Mouse (Mus musculus) 3T3-L1 (cell line): ENCODE measurements around the gene Pex16.
"Not testable (repeated sequence)": the region's sequence is repeated elsewhere in the genome, so short reads cannot be mapped to it uniquely, and the experiment has no call there.

ENCODE experiments used
- DNase-seq: peaks from one replicate; pipeline ENCODE4 v3.0.0-alpha.2; 2015; ENCODE audit warnings: low read depth, low spot score

Pex16 gene

DNA sequence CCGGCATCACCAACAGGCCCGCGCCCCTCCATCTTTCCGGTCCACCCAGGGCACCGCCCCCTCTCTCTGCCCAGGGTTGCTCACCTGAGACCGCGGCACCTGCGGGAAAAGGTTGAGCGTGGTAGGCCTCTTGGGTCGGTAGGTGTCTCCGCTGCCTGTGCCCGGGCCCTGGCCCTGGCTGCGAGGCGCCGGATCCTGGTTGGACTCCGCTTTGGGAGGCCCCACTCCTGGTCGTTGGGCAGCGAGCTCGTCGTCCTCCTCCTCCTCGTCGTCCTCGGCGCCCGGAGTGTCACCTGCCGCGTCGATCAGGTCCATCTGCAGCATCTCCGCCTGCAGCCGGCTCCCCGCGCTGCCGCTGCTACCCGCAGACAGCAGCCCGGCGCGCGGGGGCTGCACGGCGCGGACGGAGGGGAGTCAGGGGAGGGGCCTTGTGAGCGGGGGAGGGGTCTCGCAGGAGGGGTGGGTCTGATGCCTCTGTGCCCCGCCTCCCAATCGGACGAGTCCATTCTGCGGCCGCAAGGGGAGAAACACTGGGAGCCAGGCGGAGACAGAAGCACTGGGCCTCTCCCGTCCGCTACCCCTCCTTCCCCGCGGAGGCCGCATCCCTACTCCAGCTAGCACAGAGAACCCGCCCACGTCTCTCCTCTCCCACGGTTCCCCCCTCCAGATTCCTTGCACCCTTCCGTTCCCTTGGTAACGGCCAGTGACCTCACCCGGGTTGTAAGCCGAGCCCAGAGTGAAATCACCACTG, 14.6 kb downstream of the Pex16 start:
- DNase-seq = peak; percentile 96

DNA sequence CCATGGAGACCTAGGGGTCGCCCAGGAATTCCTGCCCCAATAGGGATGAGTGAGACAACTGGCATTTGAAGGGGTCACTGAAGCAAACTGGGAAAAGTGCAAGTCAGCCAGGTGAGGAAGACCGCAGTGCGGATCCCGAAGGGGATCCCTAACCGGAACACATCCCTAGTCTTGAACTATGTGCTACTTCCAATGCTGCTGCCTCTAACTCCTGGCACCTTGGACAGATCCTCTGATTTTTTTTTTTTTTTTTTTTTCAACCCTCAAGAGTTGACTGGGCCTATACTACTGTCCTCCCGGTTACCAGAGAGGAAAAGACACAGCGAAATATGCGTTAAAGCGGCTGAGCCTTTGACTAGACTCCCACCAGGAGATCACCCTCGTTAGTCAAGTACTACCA, 15.2 kb downstream of the Pex16 start:
- no peak for DNase-seq

DNA sequence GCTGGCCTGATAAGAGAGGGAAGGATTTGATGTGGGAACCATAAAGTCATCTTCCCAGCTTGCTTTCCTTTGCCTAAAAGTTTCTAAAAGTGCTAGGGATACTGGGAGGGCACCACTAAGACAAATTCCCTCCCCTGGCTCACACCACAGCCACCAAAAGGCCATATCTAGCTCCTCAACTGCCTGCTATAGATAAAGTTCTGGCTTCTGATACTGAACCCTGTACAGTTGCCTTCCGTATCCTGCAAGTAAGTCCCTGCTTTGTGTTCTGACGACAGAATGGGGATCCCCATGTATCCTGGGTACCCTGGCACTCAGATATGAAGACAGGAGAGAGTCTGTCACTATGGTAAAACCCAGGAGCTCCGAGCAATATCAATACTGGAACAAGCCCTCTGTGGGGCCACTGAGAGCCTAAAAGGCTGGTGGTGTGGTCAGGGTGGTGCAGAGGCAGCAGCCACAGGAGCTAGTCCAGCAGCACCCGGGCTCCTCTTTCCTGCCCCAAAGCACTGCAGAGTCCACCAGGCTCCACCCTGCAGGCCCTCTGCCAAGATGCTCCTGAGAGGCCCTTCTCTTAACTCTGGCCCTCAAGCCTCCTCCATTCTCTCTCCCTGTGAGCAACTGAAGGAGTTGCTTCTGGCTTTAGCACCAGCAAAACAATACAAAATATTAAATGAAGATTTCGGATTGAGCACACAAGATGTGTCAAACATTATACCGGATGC, 15.9 kb downstream of the Pex16 start:
- DNase-seq = peak; percentile 67

DNA sequence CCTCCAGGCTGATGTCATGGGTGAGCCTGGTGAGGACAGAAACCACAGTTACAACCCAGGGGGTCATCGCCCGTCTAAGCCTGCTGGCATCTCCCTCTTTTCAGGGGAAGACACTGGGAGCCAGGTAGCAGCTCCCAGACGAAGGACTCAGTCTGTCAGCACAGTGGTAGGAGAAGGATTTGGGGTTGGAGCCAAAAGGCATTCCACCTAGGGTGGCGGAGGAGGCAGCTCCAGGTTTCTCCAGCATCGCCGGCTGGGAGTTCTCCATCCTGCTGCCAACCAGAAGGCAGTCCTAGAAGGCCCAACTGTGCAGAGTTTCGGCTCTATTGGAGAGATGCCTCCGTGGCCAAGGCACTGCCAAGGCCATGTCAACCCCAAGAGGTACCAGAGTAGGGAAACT, 16.6 kb downstream of the Pex16 start:
- no peak for DNase-seq

DNA sequence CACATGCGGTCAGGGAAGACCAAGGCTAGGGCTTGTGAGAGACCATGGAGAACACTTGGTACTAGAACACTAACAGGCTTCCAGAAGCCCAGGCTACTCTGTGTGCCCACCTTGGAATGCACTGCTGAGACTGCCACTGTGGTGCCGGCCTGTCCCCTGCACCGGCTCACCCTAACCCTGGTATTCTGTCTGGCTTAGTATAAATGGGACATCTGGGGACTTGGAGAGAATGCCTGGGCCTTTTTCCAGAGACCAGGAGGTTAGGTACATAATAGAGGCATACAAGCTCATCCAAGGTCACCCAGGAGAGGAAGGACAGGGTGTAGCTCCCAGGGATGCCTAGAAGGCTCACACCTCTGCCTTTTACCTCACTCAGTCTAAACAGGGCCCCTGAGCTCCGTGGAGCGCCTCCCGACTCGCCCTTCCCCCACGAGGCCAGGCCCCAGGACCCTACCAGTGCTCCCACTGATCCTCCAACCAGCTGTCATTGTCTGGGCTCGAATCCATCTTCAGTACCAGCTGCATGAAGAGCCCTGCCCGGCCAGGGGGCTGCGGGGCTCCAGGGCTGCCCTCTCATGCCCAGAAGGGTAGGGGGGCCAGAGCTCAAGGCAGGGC, 17.3 kb downstream of the Pex16 start:
- no peak for DNase-seq

DNA sequence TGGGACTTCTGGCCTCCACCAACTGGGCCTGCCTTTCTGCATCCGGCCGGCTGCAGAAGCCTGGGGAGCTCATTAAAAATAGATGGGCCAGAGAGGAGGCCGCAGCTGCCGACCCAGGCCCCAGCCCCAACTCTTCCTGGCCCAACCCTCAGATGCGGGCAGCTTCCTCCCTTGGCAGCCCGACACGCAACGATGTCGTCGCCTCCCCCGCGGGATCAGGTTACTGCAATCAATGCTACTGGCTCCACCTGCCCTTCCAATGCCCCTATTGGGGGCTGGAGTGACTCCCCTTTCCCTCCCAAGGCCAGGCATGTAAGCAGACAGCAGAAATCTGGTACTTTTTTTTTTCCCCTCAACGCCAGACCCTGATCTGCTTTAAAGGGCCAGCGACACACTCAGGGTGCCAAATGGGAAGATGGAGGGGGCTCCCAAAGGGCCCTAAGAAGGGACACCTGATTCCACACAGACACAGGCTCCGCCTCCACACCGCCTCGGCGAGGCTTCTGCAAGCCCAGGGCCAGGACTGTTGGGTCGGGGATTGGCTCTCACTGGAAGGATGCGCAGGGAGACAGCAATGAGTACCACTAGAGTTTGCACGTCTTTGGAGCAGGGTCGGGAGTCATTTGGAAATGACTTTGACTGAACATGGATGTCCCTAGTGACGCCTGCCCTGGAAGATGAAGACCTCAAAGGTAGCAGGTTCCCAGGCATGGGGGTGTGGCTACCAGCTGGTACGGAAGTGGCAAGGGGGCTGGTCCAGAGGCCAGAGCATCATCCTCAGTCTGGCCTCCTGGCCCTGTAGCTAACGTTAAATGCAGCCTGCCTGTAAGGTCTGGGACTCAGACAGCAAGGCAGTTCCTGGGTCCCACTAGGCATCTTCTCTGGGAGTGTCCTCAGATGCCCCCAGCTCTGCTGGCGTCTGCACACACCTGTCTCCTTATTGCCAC, 18.1 kb downstream of the Pex16 start:
- no peak for DNase-seq

DNA sequence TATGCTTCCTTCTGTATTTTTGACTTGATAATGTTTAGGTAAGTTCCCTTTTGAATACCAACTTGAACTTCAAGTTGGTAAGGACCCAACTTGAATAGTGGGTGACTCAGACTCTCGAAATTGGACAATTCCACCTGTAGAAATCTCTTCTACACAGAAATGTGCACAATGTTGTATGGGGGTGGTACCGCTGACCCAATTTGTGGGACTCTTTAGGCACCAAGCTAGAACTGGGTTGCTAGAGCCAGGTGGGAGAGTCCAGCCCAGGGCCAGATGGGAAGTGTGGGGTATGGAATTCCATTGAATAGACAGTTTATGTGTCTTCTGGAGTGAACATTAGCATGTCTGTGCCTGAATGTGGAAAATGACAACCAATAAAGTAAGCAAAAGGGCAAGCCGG, 21.1 kb downstream of the Pex16 start:
- DNase-seq = no peak

DNA sequence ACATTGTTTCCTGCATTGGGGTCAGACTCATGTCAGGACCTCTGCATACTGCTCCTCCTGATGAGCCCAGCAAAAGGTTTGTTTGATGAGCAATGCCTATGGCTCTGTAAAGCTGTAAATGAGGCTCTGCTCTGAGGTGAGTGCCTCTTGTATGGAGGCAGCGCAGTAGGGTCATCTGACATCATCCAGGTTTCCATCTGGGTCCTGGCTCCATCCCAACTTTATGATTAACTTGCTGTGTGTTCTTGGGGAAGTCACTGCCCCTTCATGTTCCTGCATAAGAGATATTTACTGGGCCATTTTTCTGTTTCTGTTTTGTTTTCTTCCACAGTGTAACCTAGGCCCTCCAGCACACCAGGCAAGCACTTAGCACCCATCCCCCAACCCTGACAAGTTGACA, 23.0 kb downstream of the Pex16 start:
- no peak for DNase-seq

DNA sequence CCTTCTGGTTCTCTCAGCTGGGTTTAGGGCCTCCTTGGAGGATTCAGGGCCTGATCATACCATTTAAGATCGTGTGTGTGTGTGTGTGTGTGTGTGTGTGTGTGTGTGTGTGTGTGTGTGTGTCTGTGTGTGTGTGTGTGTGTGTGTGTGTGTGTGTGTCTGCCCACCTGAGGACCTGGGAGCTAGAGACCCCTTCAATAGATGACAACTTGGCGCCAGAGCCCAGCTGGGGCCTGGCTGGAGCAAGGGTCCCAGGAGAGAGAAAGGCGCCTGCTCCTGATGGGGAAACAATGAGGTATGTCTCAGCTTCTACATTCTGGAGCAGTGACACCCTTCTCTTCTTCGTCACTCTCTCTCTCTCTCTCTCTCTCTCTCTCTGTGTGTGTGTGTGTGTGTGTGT, 25.4 kb downstream of the Pex16 start:
- not testable (repeated sequence) for DNase-seq

DNA sequence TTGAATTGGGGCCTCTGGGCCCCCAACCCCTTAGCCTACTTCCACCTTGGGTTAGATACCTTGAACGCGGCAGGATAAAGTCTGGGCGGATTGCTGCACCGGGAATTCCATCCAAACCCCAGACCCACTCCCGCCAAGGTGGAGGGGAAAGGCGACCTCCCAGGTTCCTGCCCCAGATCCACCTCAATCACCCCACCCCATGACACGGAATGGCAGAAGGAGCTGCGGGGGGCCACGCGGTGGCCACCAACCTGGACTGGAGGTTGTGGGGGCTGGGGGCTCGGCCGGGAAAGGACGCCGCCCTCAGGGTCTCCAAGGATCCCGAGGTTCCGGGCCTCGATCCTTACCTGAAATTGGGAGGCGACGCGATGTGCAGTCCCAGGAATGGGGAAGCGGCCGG, 26.2 kb downstream of the Pex16 start:
- DNase-seq = no peak

DNA sequence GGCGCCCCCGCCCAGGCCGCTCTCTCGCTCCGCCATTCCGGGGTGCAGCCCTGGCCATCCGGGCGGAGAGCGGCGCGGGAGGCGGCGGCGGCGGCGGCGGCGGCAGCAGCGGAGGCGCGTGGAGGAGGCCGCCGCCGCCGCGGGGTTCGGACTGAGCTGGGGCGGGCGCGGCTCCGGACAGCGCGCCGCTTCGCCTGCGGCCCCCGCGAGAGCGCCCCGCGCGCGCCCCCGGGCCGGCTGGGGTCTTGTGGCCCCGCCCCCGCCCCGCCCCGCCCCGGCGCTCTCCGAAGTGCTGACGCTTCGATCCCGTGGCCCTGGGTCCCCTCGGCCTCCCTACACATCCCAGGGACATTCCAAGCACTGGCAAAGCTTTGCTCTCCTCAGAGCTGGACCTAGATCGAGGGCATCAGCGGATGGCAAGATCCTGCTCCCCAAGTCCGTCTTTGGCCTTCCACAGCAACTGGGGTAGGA, 26.6 kb downstream of the Pex16 start, which contains the start of gene Mapk8ip1:
Gene Mapk8ip1, minus strand, starts transcription at position 173 of the 471 bp plus-strand sequence.
- no peak for DNase-seq

DNA sequence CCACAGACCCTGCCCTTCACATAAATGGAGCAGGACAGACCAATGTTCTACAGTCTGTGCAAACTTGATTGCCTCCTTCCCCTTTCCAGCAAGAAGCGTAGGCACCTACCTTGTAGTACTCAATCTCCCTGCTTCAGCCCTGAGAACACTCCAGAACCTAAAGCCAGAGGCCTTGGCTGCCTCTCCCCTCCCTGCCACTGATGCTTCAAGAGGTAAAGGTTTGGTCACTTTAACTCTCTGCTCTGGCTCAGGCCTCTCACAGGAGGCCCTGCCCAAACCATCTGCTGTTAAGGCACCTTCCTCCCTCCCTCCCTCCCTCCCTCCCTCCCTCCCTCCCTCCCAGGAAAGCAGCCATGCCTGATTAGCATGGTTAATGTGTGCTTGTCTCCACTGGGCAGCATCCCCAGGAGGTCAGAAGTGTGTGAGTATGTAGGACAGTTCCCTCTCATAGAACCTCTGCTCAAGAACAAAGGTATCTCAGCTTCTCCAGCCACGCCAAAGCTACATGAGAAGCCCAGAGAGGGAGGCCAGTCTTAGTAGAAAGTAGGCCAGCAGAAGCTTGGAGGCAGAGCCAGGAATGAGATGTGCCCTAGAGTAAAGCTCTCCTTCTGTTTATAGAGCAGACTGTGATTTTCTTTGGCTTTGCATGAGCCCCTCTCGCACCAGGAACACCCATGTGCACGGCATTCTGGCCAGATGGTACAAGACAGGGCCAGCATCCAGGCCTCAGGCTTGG, 28.3 kb downstream of the Pex16 start:
- no peak for DNase-seq

DNA sequence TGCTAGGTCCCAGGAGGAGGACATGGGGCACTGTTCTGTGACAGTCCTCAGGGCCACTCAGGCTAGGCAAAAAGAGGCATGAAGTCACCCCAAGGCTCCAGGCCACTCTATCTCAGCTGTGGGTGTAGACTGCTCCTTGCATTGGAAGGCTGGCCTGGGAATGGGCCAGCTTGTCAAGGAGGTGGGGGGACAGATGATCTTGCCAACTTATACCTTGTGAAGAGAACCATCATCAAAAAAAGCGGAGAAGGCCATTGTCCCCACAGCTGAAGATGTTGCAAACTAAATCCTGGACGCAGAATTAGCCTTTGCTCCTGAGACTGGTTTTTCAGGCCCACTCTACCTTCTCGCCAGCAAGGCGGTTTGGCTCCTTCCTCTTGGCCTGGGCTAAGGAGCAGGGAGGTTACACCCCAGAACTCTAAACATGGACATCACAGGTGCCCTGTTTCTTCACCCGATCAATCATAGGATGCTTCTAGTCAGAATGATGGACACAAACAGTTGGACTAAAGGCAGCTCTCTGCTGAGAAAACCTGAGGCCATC, 29.4 kb downstream of the Pex16 start:
- no peak for DNase-seq

DNA sequence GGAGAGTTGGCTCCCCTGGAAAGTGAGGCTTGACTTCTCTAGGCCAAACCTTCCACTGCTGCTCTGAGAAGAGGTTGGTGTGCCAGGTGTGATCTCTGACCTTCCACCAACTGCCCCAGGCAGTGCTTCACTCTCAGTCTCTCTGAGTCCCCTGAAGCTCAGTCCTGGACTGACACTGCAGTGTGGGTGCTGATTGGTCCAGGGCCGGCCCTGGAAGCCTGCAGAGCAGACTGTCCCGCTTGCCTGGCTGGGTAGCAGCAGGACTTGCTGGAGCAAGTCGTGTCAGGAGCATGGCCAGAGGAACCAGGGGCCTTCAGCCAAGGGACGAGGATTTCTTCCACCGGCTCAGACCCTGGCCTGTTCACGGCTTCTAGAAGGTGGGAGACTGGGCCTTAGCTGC, 30.3 kb downstream of the Pex16 start:
- no peak for DNase-seq

DNA sequence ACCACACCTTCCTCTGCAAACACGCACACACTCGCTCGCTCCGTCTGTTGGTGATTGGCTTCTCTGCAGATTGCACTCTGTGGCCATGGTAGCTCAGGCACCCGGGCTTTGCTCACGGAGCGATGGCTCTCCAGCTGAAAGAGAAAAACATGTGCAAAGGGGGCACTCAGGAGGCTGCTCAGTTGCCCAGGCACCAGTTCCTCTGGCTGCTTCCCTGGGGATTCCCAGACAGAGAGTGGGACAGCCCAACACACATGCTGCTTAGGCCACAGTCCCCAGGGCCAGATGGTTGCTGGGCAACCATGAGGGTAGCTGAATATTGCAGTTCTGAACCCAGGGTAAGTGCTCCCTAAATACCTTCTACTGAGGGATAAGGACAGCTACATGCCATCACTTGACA, 31.2 kb downstream of the Pex16 start:
- DNase-seq = no peak

DNA sequence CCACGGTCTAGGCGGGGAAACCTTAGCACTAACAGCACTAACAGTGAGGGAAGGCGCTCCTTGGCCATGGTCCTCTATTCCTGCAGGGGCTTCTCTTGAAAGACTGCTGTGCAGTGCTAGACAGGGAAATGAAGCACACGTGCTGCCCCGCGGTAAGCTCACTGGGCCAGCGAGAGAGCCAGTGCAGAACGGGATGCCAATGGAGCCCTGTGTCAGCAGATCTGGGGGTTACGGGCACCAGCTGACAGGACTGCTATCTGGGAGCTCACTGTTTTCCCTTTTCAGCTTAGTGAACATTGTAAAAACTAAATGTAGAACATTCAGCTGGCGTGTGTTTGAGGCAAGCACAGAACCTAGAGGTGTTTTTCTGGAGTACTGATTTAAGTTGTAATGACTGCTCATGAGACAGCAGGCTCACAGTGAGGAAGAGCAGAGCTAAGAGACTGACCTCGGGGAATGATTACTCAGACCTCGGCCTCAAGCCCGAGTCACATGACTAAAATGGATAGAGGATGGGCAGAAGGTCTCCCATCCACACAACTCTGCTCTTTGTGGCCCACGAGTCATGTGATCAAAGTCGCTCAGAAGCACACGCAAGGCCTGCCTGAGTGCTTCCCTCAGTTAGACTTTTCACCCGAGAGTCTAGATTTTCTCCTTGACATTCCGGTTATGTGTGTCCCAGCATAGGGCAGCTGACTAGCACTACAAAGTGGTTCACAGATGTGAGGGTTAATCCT, 34.0 kb downstream of the Pex16 start:
- no peak for DNase-seq

DNA sequence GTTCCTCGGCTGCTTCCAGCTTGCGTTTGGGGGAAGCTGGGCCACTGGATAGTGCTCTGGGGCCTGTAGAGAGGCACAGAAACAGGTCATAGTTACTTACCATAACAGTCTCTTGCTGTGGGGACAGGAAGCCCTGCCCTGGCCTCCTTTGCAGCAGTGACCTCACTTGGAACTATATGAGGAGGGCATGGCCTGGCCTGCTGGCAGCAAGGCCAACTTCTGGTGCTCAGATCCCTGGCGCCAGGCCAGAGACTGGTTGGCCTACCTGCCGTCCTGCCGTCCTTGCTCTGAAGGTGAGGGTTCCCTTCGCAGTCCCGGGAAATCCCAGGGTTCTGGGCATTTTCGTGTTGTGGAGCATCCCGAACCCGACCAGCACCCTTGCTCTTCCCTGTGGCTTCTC, 37.2 kb downstream of the Pex16 start:
- no peak for DNase-seq

DNA sequence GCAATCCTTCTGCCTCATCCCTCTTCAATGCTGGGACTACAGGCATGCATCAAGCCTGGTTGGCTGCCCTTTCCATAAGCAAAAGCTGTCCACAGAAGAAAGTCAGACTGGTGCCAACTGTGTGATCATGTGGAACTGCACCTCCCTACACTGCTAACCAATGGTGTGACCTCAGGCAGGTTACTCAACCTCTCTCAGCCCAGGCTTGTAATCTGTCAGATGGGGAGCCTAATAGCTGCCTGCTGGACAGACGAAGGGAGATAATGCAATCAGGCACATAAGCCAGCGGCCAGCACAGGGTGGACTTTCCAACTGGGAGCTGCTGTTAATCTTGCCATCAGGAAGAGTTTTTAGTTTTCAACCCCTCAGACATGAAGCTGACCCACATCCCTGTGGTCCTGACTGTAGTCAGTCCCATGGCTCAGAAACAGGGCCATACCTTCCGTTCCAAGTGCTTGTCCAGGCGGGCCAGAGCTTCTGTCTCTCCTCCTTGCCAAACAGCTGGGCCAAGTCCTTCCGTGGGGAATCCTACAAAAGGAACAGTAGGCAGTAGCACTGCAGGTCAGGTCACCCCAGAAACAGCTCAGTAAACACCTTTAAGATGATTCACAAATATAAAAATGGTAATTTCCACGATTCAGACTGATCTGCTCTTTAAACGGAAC, 47.4 kb downstream of the Pex16 start:
- DNase-seq = no peak

DNA sequence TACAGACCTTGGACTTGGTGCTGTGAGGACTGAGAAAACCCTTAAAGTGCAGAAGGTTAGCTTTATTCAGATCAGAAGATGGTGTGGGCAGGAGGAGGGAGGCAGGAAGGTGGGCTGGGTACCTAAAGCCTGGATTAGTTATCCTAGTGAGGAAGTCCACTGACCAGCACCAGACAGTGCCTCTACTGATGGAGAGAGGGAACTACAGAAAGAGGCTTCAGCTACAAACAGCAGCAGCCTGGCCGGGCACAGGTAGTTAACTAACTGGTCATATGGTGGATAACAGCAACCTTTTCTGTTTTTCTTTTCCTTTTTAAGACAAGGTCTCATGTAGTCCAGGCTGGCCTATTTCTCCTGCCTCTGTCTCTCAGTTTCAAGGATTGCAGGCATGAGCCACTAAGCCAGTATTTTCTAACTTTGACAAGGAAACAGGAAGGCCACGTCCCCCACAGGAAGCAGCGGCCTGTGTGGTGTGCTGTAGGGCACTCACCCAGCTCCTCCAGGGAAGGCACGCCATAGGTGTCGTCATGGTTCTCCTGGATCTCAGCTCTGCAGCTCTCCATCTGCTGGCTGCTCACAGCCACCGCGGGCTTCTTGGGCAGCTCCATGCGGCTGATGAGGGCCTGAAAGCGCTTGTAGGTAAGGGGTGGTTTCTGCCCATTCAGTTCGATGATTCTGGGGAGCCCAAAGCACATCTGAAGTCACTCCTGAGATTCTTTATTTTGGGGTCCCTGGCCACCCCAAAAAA, 48.1 kb downstream of the Pex16 start:
- peak; percentile 45 for DNase-seq
